Mouse (Mus musculus) embryonic fibroblast, embryonic 13.5 days (primary cell): Measurements from ENCODE around the gene Batf3.

Experiments
- CTCF ChIP-seq: IDR thresholded peaks from 2 replicates; pipeline ENCODE4 v1.5.1; 2011; ENCODE audit warnings: mild to moderate bottlenecking, control low read depth, low read length, moderate library complexity, borderline replicate concordance; ENCODE audit not compliant: insufficient read depth
- POLR2A ChIP-seq: IDR thresholded peaks from 2 replicates; pipeline ENCODE4 v1.6.1; 2011; ENCODE audit warnings: low read depth, mild to moderate bottlenecking, control low read depth, low read length, moderate library complexity

DNA sequence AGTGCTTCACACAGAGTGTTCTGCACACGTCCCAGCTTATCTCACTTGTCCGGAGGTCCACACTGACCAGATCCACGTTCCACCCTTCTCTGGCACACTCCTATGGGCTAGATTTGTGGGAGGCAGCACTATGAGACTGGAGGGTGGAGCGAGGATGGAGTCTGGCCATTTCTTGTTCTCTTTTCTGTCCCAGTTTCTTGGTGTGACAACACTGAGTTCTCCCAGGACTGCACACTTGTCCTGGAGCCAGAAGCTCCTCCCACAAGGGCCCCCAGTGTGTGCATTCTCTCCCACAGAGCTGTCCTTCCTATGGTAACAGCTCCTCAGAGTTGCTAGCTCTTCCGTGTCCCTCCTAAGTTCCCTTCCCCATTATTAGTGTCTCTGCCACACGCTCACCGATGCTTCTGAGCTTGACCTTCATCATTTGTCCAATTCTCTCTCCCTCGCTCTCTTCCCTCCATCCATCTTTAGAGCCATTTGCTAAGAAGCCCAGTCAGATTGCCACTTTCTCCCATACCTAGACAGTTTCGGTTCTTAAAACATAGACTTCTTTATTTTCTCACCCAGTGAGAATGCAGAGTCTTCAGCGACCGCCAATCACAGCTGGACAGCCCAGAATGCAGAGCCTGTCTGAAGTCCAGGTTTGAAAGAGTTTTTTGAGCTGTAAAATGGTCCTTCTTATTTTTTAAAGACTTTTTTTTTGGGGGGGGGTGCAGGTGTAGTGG lies 18.0 kb downstream of the Batf3 start:
- TF ChIP-seq CTCF, result no peak
- no peak for TF ChIP-seq POLR2A
